Mouse (Mus musculus) intestine, embryonic 16.5 days (tissue): ENCODE results near the gene Tsx. TPM values are rescaled to one million over a fixed set of nuclear protein-coding genes. Genes with fewer than 3 reads are reported as not detected.

Experiments
- ATAC-seq: fragments of 200-750 bp; cut with Nextera tagmentation; 2 replicates; pipeline ENCODE4 v1.8.0; 2017; ENCODE audit warnings: moderate TSS enrichment, moderate library complexity
- H3K27ac ChIP-seq: fragments of 300-500 bp; sonication (generic); 2 replicates; pipeline ENCODE4 v1.5.1; 2014; ENCODE audit warnings: mild to moderate bottlenecking, low read length
- H3K27me3 ChIP-seq: fragments of 300-500 bp; sonication (generic); replicated peaks from 2 replicates; pipeline ENCODE4 v1.6.1; 2014; ENCODE audit warnings: low read length, control low read depth, mixed read lengths; ENCODE audit not compliant: control insufficient read depth, insufficient read depth
- H3K36me3 ChIP-seq: fragments of 300-500 bp; sonication (generic); 2 replicates; pipeline ENCODE4 v1.6.1; 2014; ENCODE audit warnings: low read length, control low read depth; ENCODE audit not compliant: control insufficient read depth, insufficient read depth
- H3K4me1 ChIP-seq: fragments of 300-500 bp; sonication (generic); 2 replicates; pipeline ENCODE4 v1.6.1; 2014; ENCODE audit warnings: low read length, control low read depth, mixed read lengths; ENCODE audit not compliant: control insufficient read depth, insufficient read depth
- H3K4me2 ChIP-seq: fragments of 300-500 bp; sonication (generic); 2 replicates; pipeline ENCODE4 v1.6.1; 2014; ENCODE audit warnings: low read depth, low read length, control low read depth
- H3K4me3 ChIP-seq: fragments of 300-500 bp; sonication (generic); 2 replicates; pipeline ENCODE4 v1.5.1; 2014; ENCODE audit warnings: mild to moderate bottlenecking, low read length
- H3K9ac ChIP-seq: fragments of 300-500 bp; sonication (generic); 2 replicates; pipeline ENCODE4 v1.6.1; 2014; ENCODE audit warnings: low read depth, low read length
- H3K9me3 ChIP-seq: fragments of 300-500 bp; sonication (generic); 2 replicates; pipeline ENCODE4 v1.6.1; 2016; ENCODE audit warnings: low read length, control low read depth; ENCODE audit not compliant: control insufficient read depth
- WGBS: fragments of 180-500 bp; shearing (Covaris S2); extraction: QIAGEN DNeasy Blood & Tissue Kit; methylation state at CpG from one replicate; pipeline ENCODE4 v1.1.7; 2014; 5-methylcytosine and 5-hydroxymethylcytosine counted together
- polyA plus RNA-seq: library from polyadenylated mRNA; unstranded; fragments of >200 nt; fragmentation: Nextera tagmentation; extraction: Ambion mirVana; gene quantifications from 2 replicates; pipeline ENCODE4 v1.2.1, GENCODE M21; 2015

The Tsx gene
- polyA plus RNA-seq: 0.17 and 0.23 TPM in 2 replicates

DNA sequence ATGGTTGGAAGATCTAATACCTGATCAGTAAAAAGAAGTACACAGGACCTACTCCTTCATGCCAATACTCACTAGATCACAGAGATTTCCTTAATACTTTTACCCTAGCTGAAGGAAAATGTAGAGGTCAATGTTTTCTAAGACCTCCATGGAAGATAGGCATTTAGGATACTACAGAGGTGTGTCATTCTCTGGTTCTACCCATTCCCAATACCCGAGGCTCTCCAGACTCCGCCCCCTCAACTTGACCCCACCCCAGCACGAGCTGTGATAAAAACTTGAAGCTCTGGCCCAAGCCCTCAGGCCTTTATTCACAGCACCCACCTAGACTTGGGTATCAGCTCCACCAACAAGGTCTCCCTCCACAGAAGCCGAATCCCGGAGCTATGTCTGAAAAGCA, at the start of gene Tsx:
Gene Tsx, plus strand, starts transcription at position 301 of the 400 bp plus-strand sequence.
- no peak within 1 kb of the TSS for H3K4me3 ChIP-seq
- H3K4me1 ChIP-seq: no peaks in the 10 kb centered on the region
- no peaks in the 10 kb centered on the region for H3K9me3 ChIP-seq
- no peak within 1 kb of the TSS for H3K9ac ChIP-seq
- peaks cover 3% of the 10 kb centered on the region for H3K27me3 ChIP-seq
- H3K27ac ChIP-seq: no peak within 1 kb of the TSS
- WGBS: 83% methylated on average over 5 of the region's 5 CpGs
- no peak for ATAC-seq
- no peaks in the 10 kb centered on the region for H3K36me3 ChIP-seq
- H3K4me2 ChIP-seq: no peak within 1 kb of the TSS

DNA sequence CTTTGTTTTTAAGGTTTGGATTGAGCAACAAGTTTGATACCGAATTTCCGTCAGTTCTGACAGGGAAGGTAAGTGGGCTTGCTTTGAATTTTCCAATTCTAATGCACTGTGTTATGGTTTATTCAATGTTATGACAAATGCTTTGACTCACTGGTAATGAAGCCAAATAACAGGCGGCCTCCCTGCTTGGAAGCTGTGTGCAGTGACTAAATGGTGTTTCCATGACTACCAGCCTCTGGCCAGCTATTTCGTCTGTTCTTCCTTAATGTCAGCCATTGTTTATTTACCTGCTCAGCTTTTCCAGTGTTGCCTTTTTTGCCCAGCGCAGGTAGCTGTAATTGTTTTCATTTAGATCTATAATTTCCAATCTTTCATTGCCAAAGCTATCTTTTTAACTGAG, 48.1 kb upstream of the Tsx start:
- H3K4me3 ChIP-seq: no peak overlapping the region
- ATAC-seq: no peak
- no peak overlapping the region for H3K4me2 ChIP-seq
- H3K36me3 ChIP-seq: no peaks in the 10 kb centered on the region
- H3K4me1 ChIP-seq: no peaks in the 10 kb centered on the region
- 41% methylated on average over 5 of the region's 5 CpGs for WGBS
- H3K27ac ChIP-seq: no peak overlapping the region
- H3K27me3 ChIP-seq: 0 out of 2 replicates have a peak, but pooled peaks cover 3% of the 10 kb centered on the region
- H3K9me3 ChIP-seq: no peaks in the 10 kb centered on the region
- H3K9ac ChIP-seq: no peak overlapping the region

DNA sequence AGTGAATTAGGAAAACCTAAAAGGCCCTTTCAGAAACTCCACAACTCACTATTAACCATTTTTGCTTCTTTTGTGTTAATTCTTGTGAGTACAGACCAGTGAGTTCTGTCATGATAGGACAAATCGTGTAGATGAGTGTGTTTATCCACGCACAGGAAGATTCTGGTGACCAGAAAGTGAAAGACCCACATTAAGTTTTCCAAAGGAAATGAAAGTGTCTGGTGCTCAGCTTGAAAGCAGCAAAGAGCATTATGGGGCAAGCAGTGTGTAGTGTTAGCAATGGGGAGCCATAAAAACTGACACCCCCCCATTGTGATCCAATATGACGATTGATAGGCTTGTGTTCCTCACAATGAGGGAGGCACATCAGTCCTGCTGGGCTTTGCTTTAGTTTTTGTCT, 45.6 kb upstream of the Tsx start:
- Histone ChIP-seq H3K36me3 (no peaks in the 10 kb centered on the region), H3K9ac (no peak overlapping the region), H3K4me2 (no peak overlapping the region), H3K4me3 (no peak overlapping the region), H3K4me1 (no peaks in the 10 kb centered on the region), H3K27me3 (0 out of 2 replicates have a peak, but pooled peaks cover 3% of the 10 kb centered on the region), H3K9me3 (no peaks in the 10 kb centered on the region), H3K27ac (no peak overlapping the region)
- 70% methylated on average over 3 of the region's 3 CpGs for WGBS
- no peak for ATAC-seq

GRCm38 (mm10) chrX:103371221-103371620, 43.0 kb upstream of the Tsx start:
- H3K27me3 ChIP-seq: 0 out of 2 replicates have a peak, but pooled peaks cover 5% of the 10 kb centered on the region
- H3K9ac ChIP-seq: no peak overlapping the region
- H3K4me3 ChIP-seq: no peak overlapping the region
- no peaks in the 10 kb centered on the region for H3K36me3 ChIP-seq
- H3K27ac ChIP-seq: no peak overlapping the region
- ATAC-seq: no peak
- no peaks in the 10 kb centered on the region for H3K4me1 ChIP-seq
- H3K4me2 ChIP-seq: no peak overlapping the region
- no peaks in the 10 kb centered on the region for H3K9me3 ChIP-seq
- WGBS: 67% methylated on average over 2 of the region's 2 CpGs

DNA sequence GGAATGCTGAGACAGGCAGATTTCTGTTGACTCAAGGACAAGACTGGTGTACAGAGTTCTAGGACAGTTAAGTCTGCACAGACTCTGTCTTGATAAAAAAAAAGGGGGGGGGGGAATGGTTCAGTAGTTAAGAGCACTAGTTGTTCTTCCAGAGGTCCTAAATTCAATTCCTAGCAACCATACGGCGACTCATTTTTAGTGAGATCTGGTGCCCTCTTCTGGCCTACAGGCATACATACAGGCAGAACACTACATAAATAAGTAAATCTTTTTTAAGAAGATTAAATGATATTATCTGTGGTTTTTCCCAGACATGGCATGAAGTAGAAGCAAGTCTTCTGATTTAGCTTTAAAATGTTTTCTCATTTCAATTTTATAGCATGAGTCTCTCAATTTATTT, 42.6 kb upstream of the Tsx start:
- H3K27me3 ChIP-seq: 0 out of 2 replicates have a peak, but pooled peaks cover 5% of the 10 kb centered on the region
- no peak overlapping the region for H3K27ac ChIP-seq
- no peak overlapping the region for H3K9ac ChIP-seq
- H3K9me3 ChIP-seq: no peaks in the 10 kb centered on the region
- no peak overlapping the region for H3K4me3 ChIP-seq
- 37% methylated on average over 2 of the region's 2 CpGs for WGBS
- H3K4me2 ChIP-seq: no peak overlapping the region
- H3K4me1 ChIP-seq: no peaks in the 10 kb centered on the region
- no peaks in the 10 kb centered on the region for H3K36me3 ChIP-seq
- no peak for ATAC-seq

DNA sequence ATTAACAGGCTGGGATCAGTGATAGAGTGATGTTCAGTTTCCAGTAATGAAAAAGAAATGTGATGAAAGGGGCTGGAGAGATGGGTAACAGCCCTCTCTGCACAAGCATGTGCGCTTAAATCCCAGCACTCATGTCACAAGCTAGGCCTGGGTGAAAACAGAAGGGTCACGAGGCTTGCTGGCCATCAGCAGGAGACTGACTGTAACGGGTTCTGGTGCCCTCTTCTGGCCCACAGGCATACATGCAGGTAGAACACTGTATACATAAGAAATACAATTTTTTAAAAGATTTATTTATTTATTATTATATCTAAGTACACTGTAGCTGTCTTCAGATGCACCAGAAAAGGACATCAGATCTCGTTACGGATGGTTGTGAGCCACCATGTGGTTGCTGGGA, 40.0 kb upstream of the Tsx start:
- no peaks in the 10 kb centered on the region for H3K4me1 ChIP-seq
- WGBS: 64% methylated on average over 5 of the region's 5 CpGs
- H3K27ac ChIP-seq: no peak overlapping the region
- ATAC-seq: no peak
- no peak overlapping the region for H3K4me3 ChIP-seq
- H3K4me2 ChIP-seq: no peak overlapping the region
- H3K36me3 ChIP-seq: no peaks in the 10 kb centered on the region
- H3K9ac ChIP-seq: no peak overlapping the region
- no peaks in the 10 kb centered on the region for H3K9me3 ChIP-seq
- H3K27me3 ChIP-seq: peaks cover 8% of the 10 kb centered on the region

- Histone ChIP-seq H3K27me3 (peaks cover 3% of the 10 kb centered on the region; the same call in 1 of the 2 replicates), H3K4me1 (no peaks in the 10 kb centered on the region), H3K4me2 (no peak overlapping the region), H3K27ac (no peak overlapping the region), H3K36me3 (no peaks in the 10 kb centered on the region), H3K4me3 (no peak overlapping the region), H3K9me3 (no peaks in the 10 kb centered on the region), H3K9ac (no peak overlapping the region)
- ATAC-seq: no peak
- WGBS: 78% methylated on average over 3 of the region's 3 CpGs
Measured at GRCm38 (mm10) chrX:103384528-103384927, 29.7 kb upstream of the Tsx start.

- Histone ChIP-seq H3K4me2 (no peak overlapping the region), H3K36me3 (no peaks in the 10 kb centered on the region), H3K4me3 (no peak overlapping the region), H3K27me3 (peaks cover 3% of the 10 kb centered on the region; the same call in 1 of the 2 replicates), H3K27ac (no peak overlapping the region), H3K9me3 (no peaks in the 10 kb centered on the region), H3K4me1 (no peaks in the 10 kb centered on the region), H3K9ac (no peak overlapping the region)
- no peak for ATAC-seq
- 81% methylated on average over 3 of the region's 3 CpGs for whole genome bisulfite sequencing
Measured at GRCm38 (mm10) chrX:103388131-103388530, 26.1 kb upstream of the Tsx start.

DNA sequence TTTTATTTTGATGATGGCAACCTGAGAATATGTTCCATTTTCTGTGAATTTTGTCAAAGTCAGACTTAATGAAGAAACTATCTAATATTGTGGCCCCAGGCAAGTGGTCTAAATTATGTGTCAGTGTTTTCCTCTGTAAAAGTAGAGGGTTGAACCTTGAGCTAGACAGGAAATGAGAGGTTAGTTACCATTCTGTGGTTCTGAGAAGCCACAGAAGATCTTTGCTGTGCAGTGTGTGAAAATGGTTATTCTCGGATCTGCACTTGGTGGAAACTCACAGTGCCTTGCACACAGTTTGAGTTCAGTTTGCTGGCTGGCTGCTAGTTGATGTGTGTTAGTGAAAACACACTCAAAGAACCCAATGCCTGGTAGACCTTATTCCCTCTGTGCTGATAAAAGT, 20.4 kb upstream of the Tsx start:
- no peak overlapping the region for H3K4me3 ChIP-seq
- no peak for ATAC-seq
- H3K36me3 ChIP-seq: no peaks in the 10 kb centered on the region
- no peak overlapping the region for H3K4me2 ChIP-seq
- H3K9ac ChIP-seq: no peak overlapping the region
- no peaks in the 10 kb centered on the region for H3K9me3 ChIP-seq
- no peaks in the 10 kb centered on the region for H3K4me1 ChIP-seq
- H3K27me3 ChIP-seq: 0 out of 2 replicates have a peak, but pooled peaks cover under 1% of the 10 kb centered on the region
- H3K27ac ChIP-seq: no peak overlapping the region
- 86% methylated on average over 1 of the region's 1 CpGs for WGBS

DNA sequence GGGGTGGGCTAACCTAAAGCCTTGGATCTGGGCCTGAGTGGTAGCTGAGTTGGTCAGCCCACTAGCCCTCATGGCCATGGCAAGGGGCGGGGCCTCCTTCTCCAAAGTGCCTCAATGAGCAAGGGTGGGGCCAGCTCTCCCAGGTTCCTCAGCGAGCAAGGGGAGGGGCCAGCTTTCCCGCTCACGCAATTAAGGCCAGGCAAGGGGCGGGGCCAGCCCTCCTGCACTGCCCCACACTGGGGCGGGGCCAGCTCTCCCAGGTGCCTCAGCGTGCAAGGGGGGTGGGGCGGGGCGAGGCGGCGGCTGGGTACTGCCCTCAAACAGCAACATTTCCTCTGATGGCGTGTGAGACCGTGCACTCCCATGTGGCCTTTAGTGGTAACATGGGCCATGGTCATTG, 9.2 kb upstream of the Tsx start:
- Histone ChIP-seq H3K4me3 (no peak overlapping the region), H3K36me3 (no peaks in the 10 kb centered on the region), H3K4me1 (no peaks in the 10 kb centered on the region), H3K27me3 (no peaks in the 10 kb centered on the region), H3K27ac (no peak overlapping the region), H3K9me3 (no peaks in the 10 kb centered on the region), H3K9ac (no peak overlapping the region), H3K4me2 (no peak overlapping the region)
- no peak for ATAC-seq
- 37% methylated on average over 11 of the region's 13 CpGs for WGBS
